Mouse (Mus musculus) skeletal muscle tissue, adult 2 months (tissue): ENCODE measurements around the gene Actn4.
A peak's percentile ranks its signal among the peaks of the same experiment; 100 is the strongest.
"Not testable (repeated sequence)": the region's sequence is repeated elsewhere in the genome, so short reads cannot be mapped to it uniquely, and the experiment has no call there.

ENCODE experiments used
- DNase-seq: peaks from one replicate; pipeline ENCODE4 v3.0.0-alpha.2; 2012; ENCODE audit warnings: low read depth, low spot score

Gene Actn4

GRCm38 (mm10) chr7:28969672-28970394 lies 7.7 kb upstream of the Actn4 start:
- DNase-seq, result peak; percentile 83

- no peak for DNase-seq
Observed at GRCm38 (mm10) chr7:28969271-28969670, 7.1 kb upstream of the Actn4 start.

- DNase-seq, result not testable (repeated sequence)
Observed at GRCm38 (mm10) chr7:28968120-28968519, 6.0 kb upstream of the Actn4 start.

DNA sequence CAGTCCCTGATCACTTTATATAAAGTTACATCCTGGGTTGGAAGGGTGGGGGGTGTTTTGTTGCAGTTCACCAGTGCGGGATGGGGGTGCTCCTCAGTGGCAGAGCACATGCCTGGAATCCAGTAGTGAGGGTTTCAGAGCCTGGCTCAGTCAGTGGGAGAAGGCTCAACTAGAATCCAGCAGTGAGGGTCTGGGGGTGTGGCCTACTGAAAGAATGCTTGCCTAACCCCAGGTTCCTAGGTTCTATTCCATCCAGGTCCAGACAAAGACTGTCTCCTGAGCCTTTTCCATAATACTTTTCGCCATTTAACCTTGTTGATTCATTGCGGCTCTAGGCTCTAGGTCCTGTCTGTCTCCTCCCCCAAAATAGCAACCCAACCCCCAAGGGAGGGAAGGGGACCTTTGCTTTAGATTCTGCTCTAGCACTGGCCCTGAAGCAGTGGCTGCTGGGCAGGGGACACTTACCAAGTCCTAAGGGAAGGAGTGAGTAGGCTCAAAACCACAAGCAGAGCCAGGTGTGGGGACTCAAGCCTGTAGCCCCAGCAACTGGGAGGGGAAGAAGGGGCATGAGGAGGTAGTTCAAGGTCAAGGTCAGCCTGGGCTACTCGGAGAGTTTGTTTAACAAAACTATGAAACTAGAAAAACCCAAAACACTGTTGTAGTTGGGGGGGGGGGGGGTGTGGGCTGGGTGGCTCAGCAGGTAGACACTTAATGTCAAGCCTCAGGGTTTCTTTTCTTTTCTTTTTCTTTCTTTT lies 4.8 kb upstream of the Actn4 start:
- no peak for DNase-seq

DNA sequence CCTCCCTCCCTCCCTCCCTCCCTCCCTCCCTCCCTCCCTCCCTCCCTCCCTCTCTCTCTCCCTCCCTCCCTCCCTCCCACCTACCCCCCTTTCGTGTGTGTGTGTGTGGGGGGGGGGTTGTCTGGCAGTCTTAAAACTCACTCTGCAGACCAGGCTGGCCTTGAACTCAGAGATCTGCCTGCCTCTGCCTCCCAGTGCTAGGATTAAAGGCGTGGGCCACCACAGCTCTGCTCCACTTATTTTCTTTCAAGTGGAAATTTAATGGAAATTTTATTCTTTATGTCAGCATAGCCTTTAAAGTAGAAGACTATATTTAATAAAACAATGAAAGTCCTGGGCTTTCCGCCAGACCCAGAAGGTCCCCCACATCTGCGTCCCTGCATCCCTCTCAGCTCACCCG lies 4.0 kb upstream of the Actn4 start:
- DNase-seq, result no peak

GRCm38 (mm10) chr7:28965346-28965840 lies 3.3 kb upstream of the Actn4 start:
- no peak for DNase-seq

DNA sequence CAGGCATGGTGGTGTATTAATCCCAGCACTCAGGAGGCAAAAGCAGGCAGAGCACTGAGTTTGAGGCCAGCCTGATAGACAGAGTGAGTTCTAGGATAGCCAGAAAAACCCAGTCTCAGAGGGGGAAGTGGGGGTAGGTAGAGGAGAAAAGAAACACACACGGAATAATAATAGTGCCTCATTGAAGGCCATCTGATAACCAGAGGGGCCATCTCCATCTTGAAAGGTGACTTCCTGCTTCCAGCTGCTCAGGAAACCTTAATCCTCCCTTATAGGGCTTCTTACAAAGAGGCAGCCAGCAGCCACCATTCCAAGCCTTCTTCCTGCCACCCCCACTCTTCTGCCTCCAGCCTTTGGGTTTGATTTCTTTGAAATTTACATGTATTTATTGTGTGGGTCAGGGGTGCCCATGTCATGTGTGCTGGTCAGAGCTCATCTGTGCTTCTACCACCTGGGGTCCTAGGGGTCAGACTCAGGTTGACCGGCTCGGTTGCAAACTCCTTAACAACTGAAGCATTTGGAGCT lies 1.3 kb upstream of the Actn4 start:
- no peak for DNase-seq

- DNase-seq, result no peak
Observed at GRCm38 (mm10) chr7:28961584-28961926, 585 bp downstream of the Actn4 start.

DNA sequence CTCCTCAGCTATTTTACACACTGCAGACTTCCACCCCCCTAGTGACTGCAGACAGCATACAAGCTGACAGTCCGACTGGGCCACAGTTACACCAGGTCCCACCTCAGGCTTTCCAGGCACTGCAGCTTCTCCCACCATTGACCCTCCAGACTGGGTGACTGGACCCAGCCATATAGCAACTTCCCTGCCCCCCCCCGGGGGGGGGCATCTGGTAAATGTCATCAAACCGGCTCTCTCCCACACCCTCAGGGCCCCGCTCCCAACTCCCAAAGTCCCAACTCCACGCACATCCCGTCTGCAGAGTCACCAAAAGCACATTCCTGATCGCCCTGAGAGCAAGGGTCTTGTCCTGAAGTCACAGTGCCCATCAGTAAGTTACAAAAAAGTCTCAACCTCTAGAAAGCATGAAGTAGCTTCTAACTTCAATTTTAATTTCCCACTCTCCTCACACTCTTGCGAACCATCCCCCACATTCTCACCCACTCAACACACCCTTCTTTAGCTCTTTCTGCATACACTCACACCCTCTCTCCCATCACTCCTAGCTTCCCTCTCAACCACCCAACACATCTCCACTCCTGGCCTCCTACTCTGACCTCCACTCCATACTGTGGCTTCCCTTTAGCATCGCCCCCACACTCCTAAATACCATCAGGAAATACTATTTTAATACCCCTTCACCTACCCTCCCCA lies 1.6 kb downstream of the Actn4 start:
- DNase-seq, result no peak

- no peak for DNase-seq
Observed at GRCm38 (mm10) chr7:28959505-28960045, 2.6 kb downstream of the Actn4 start.

DNA sequence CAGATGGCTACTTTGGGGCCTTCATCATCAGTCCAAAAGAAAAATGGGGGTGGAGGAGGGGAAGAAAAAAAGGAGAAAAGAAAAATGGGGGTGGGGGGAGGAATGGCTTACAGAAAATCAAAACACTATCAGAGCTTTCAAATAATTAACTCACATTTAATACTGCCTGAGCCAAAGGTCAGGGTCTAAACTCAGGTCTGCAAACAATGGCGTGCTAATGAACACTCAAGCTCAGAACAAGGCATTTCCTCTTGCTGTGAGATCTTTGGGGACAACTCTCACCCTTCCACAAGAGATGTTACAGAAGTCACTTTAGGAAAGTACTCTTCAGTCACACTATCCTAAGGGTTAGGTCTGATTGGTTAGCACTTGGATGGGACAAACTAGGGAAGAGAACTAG lies 3.4 kb downstream of the Actn4 start:
- no peak for DNase-seq

- DNase-seq, result no peak
Observed at GRCm38 (mm10) chr7:28957997-28958725, 4.0 kb downstream of the Actn4 start.

DNA sequence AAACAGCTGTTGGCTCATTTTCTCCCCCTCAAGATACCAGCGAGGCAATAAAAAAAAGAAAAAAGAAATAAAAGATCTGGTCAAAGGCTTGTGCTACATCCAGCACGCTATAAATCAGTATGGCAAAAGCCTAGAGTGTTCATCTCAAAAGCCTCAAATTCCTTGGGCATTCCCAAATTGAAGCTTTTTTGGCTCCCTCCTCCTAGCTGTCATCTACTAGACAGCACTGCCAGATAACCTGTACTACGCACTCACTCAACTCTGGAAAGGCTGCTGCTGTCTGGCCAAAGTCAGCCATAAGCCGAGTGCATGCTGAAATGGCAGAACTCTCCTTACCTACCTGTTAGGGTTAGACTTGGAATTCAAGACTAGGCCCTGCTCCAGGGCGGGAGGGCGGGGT lies 4.9 kb downstream of the Actn4 start:
- DNase-seq, result no peak

DNA sequence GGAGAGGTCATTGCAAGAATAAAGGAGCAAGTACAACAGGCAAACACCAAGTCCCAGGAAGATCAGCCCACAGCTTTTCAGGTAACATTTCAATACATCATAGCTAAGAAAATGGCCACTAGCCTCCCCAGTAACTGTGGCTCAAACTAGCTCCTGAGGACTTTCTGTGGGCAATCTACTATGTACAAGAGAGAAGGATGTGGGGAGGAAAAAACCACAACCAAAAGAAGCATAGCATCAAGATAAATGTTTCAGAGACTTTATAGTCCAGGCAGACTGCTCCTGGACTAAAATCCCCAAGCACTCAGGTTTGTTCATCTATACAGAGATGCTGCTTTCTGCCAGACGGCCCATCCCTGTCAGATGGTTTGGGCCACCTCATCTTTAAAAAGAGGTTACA lies 5.9 kb downstream of the Actn4 start:
- no peak for DNase-seq

GRCm38 (mm10) chr7:28955295-28955897 lies 6.7 kb downstream of the Actn4 start:
- DNase-seq, result no peak

DNA sequence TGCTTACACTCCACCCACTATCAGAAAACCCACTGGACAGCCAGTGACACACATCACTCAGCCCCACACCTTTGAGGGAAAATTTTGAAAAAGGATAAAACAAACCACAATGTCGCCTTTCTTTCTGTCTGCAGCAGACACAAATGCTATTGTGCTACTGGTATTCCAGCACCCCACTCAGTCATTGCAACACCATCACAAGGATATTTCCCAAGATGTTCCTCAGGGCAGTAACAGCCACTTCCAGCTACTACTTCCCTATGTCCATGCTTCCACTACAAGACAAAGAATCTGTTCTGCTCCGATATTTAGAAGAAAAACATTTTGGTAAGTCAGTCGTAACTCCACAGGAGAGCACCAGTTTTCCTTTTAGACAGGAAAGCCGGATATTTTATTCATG lies 7.4 kb downstream of the Actn4 start:
- DNase-seq, result no peak

- DNase-seq, result no peak
Observed at GRCm38 (mm10) chr7:28953476-28954376, 8.4 kb downstream of the Actn4 start.

DNA sequence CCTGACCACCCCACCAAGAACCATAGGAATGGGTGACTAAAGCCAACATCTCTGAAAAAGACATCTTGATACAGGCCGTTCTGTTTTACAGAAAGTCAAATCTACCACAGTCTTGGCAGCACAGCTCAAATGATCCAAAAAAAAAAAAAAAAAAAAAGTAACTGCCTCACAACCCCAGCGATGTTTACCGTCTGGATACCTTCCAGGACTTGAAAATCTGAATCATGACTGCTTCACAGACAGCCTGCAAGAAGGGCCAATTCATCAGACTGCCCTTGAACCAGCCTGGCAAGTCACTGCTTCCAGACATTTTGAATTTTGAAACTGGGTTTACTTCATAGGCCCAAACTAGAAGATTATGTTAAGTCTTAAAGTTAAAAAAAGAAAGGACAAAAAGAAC lies 9.4 kb downstream of the Actn4 start:
- DNase-seq, result no peak

GRCm38 (mm10) chr7:28951764-28952163 lies 10.4 kb downstream of the Actn4 start:
- no peak for DNase-seq
